Mouse (Mus musculus) liver, embryonic 14.5 days (tissue): Measurements from ENCODE around the gene Slc13a3.

Experiments
- CTCF ChIP-seq: IDR thresholded peaks from 2 replicates; pipeline ENCODE4 v1.5.1; 2016; ENCODE audit warnings: antibody characterized with exemption, low read depth, control low read depth
- EP300 ChIP-seq: IDR thresholded peaks from 2 replicates; pipeline ENCODE4 v1.6.1; 2016; ENCODE audit warnings: antibody characterized with exemption, low read depth

DNA sequence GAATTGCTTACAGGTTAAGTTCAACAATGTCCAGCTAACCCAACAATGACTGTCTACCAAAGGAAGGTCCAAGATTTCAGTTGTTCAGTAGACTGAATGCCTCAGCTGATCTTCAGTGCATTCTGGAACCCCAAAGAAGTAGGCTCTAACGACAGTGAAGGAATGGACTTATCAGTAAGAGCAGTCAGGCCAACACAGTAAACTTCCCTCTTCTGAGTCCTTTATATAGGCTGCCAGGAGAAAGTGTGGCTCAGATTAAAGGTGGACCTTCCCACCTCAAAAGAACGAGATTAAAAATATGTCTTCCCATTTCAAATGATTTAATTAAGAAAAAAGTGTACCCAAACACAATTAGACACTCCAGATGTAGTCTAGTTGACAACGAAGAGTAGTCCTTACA lies 102.7 kb downstream of the Slc13a3 start:
- no peak for TF ChIP-seq CTCF
- TF ChIP-seq EP300: no peak
